Mouse (Mus musculus) layer of hippocampus, adult 2 months (tissue): ENCODE measurements around the gene Stx19. TPM values are rescaled to one million over a fixed set of nuclear protein-coding genes. Genes with fewer than 3 reads are reported as not detected.

Source experiments
- DNase-seq, 2 experiments: peaks; one replicate each; pipeline ENCODE4 v3.0.0; 2022; ENCODE audit warnings: low spot score in 2 of 2
- H3K27ac ChIP-seq: fragments of 200-600 bp; 2 replicates; pipeline ENCODE4 v1.8.1; 2022
- H3K4me3 ChIP-seq: fragments of 200-600 bp; 2 replicates; pipeline ENCODE4 v1.8.1; 2022; ENCODE audit warnings: mild to moderate bottlenecking
- CTCF ChIP-seq: fragments of 200-600 bp; conservative IDR thresholded peaks from 2 replicates; pipeline ENCODE4 v1.8.1; 2022; ENCODE audit warnings: antibody characterized with exemption, mild to moderate bottlenecking, moderate library complexity
- microRNA-seq, 2 experiments: library from miRNA; unstranded; fragments of <30 nt; microRNA quantifications; one replicate each; pipeline ENCODE4 v1.2.0; 2021
- total RNA-seq, 2 experiments: library from RNA; stranded (reverse); gene quantifications; 2 replicates each; pipeline ENCODE4 v1.2.3; 2021

Gene Stx19
- total RNA-seq, 2 experiments from 2014 or later = not detected

DNA sequence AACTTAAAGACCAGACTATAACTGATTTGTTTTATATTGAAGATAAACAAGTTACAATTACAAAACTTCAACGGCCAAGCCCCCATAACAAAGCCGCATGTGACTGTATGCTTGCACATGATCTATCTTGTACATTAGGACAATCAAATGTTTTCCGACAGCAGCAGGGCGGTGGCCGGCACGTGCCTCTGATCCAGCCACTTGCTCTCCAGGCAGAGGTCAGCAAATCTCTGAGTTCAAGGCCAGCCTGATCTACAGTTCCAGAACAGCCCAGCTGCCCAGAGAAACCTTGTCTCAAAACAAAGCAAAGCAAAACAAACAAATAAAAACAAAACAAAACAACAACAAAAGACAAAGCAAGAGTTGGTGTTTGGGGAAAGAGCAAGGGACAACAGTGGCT, 40.9 kb downstream of the Stx19 start:
- no peak for DNase-seq
- H3K27ac ChIP-seq = no peak overlapping the region
- no peak for TF ChIP-seq CTCF

GRCm38 (mm10) chr16:62856273-62856672, 41.8 kb downstream of the Stx19 start:
- TF ChIP-seq CTCF = no peak
- no peak overlapping the region for H3K27ac ChIP-seq
- no peak overlapping the region for H3K4me3 ChIP-seq

More for the DNA sequence above, 40.9 kb downstream of the Stx19 start:
- no peak overlapping the region; the same call in 1 of the 2 replicates for H3K4me3 ChIP-seq

DNA sequence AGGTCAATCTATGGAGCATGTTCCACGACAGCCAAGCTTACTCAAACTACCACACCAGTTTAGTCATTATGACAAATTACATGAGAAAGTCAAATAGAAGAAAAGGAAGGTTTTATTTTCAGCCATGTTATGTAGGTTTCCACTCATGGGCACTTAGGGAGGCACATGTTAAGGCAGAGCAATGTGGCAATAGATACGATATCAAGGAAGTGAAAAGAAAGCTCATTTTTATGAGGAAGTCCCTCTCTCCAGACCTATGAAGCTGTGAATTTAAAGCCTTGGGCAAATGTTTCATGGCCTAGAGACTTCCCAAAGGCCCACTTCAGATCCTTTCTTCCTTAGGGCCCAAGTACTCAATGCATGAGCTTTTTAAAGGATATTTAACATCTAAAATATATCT, 43.0 kb downstream of the Stx19 start:
- DNase-seq = no peak
- Histone ChIP-seq H3K27ac (no peak overlapping the region), H3K4me3 (no peak overlapping the region)
- TF ChIP-seq CTCF = no peak

More at GRCm38 (mm10) chr16:62856273-62856672, 41.8 kb downstream of the Stx19 start:
- no peak for DNase-seq

GRCm38 (mm10) chr16:62858018-62858417, 43.5 kb downstream of the Stx19 start:
- DNase-seq = peak in 1 of 2 experiments; percentile 14
- Histone ChIP-seq H3K4me3 (no peak overlapping the region), H3K27ac (no peak overlapping the region)
- TF ChIP-seq CTCF = peak; percentile 80

DNA sequence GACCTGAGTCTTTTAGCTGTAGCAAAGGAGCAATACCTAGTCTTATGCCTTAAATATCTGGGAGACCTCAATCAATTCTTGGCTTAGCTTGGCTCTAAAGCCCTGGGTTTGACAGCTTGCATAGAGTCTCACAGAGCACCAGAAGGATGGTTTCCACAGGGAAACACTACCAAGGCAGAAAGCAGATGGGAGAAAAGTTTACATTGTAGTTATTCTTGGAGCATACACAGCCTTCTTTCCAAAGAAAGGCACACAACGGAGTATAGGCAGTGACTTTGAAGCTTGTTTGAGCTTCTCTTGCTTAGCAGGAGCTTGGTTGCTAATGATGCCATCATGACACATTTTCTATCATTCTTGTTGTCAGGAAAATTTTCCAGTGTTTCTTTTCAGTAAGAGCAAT, 45.7 kb downstream of the Stx19 start:
- Histone ChIP-seq H3K4me3 (no peak overlapping the region), H3K27ac (no peak overlapping the region)
- DNase-seq = no peak
- TF ChIP-seq CTCF = no peak

GRCm38 (mm10) chr16:62861455-62861854, 47.0 kb downstream of the Stx19 start:
- H3K4me3 ChIP-seq = peak overlapping the region; percentile 22; the same call in 1 of the 2 replicates
- H3K27ac ChIP-seq = peak overlapping the region; percentile 56
- DNase-seq = no peak
- no peak for TF ChIP-seq CTCF

GRCm38 (mm10) chr16:62872688-62873117, 58.2 kb downstream of the Stx19 start:
- no peak overlapping the region for H3K27ac ChIP-seq
- DNase-seq = no peak
- no peak overlapping the region for H3K4me3 ChIP-seq
- TF ChIP-seq CTCF = no peak

DNA sequence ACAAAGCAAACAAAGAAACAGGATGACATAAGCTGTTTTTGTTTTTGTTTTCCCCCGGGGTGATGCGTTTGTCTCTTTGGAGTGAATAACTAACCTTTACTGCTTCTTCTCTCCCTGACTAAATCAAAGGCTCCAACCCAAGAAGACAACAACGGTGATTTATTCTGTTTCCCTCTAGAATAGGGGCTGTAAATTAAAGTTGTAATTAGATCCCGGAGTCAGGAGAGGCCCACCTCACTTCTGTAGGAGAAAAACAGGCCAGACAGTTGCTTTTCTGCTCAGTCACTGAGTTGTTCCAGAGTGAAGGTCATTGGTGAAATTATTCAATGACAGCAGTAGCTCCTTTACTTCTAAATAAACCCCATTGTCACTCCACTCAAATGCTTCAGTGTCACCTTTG, 58.7 kb downstream of the Stx19 start:
- no peak overlapping the region for H3K4me3 ChIP-seq
- no peak for DNase-seq
- no peak for TF ChIP-seq CTCF
- H3K27ac ChIP-seq = no peak overlapping the region

Small RNA genes lying within 50 kb of the gene (microRNA-seq; reads per million reads assigned to microRNA genes)
- 0 reads per million in 2 experiments for gene Gm25986

Other genes with a start within 250 kb of the Stx19 start
- gene Nsun3, start 27.9 kb upstream of the Stx19 start, total RNA-seq = 10 to 100 TPM; 10.4 to 12.0 TPM
- 10 to 100 TPM in 1 of 2 experiments, 1 to 10 TPM in 1; 9.8 to 11.9 TPM for gene Arl13b, start 32.4 kb downstream of the Stx19 start, total RNA-seq
- gene Pros1, start 39.6 kb downstream of the Stx19 start, total RNA-seq = 1 to 10 TPM; 8.5 to 9.5 TPM